Mouse (Mus musculus) CD8-positive naive resting alpha-beta T cell, adult 2 months (primary cell): Measurements from ENCODE around the gene Slc25a28.

ENCODE experiments used
- DNase-seq, 2 experiments: peaks; one replicate each; pipeline ENCODE4 v3.0.0; 2022; ENCODE audit warnings: low read depth in 2 of 2, low spot score in 2 of 2

The Slc25a28 gene

DNA sequence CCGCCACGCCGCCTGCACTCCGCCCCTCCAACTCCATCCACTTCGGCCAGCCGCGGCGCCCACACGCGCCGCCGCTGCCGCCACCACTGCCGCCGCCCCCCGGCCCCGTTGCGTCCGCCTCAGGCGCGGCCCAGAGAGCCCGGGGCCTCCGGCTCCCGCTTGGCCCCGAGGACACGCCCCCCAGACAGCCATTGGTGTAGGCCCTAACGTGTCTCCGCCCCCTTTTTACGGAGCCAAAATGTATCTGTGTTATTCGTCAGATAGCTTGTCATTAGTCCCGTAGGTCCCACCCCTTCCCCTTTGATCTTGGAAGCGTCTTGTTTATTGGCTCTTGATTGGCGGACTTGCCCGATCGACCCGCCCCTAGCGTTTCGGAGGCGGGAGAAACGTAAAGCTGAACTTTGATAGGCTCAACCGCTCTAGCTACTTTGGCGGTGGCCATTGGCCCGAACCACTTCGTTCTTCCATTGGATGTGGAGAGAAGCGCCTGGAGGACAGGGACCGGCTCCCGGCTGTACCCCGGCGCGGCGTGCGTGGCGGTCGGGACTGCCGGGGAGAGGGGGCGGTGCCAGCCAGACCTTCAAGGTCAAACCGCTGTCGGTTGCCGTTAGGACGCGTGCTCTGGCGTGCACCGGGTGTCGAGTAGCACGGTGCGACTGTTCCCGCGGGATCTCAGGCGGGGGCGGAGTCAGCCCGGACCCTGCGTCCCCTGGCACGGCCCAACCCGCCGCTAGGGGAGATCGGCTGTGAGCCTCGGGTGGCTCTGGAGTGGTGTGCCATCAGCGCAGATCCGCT lies at the start of gene Slc25a28:
Gene Slc25a28, minus strand, starts transcription at position 152 of the 795 bp plus-strand sequence.
- peak; percentile 95 to 98 for DNase-seq

DNA sequence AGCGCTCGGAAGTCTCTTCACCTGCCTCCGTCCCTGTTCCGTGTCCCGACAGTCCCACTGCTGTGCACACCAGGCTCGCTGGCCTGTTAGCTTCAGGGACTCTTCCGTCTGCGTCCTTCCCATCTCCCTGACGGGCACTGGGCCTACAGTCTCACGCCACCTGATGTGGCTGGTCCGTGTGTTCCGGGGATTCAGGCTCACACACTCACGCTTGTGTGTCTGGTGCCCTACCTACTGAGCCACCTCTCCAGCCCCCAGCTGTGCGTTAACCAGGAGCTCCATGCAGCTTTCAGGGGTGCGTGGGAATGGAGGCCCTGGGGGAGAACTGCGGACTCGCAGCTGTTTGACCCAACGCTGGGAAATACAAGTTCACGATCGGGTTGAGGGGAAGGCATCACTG lies 49.5 kb upstream of the Slc25a28 start:
- no peak for DNase-seq

DNA sequence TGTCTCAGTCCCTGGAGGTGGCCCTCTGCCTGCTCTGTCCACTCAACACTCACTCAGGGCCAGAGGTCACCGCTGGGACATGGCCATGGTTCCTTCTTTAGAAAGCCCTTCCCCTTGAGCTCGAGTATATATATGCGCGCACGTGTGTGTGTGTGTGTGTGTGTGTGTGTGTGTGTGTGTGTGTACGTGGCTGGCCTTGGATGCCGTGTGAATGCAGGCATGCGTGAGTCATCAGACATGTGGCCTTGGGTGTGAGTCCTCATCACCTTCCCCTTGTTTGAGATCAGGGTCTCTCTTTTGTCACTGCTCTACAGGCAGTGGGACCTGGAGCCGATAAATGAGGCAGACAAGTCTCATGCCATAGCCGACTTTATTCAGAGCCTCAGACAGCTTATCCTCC lies 48.8 kb upstream of the Slc25a28 start:
- no peak for DNase-seq

DNA sequence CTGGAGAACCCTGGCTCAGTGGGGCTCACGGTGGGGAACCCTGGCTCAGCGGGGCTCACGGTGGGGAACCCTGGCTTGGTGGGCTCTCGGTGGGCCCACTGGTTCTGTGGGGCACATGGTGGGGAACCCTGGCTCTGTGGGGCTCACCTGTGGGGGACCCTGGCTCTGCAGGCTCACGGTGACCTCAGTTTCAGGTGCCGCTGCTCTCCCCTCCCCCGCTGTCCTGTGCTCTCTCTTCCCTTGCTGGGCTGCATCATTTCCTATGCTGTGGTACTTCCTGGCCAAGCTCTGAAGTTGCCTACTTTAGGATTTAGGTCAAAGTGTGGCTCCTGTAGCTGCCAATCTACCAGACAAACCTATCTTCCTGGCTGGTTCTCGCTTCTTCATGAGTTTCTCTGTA lies 48.2 kb upstream of the Slc25a28 start:
- DNase-seq: no peak

DNA sequence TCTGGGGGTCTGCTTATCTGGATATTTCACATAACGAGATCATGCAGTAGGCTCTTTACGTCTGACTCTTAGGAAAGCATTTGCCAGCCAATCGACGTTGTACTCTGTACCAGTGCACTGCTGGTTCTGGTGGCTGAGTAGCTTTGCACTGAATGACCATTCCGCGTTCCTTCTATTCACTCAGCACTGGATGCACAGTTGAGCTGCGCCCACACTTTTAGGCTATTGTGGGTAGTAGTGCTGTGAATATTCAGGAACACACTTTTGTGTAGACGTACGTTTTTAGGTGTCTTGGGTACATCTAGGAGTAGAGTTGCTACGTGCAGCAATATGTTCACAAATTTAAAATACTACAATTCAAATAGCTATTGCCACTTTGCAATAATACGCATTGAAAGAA lies 45.4 kb upstream of the Slc25a28 start:
- no peak for DNase-seq

DNA sequence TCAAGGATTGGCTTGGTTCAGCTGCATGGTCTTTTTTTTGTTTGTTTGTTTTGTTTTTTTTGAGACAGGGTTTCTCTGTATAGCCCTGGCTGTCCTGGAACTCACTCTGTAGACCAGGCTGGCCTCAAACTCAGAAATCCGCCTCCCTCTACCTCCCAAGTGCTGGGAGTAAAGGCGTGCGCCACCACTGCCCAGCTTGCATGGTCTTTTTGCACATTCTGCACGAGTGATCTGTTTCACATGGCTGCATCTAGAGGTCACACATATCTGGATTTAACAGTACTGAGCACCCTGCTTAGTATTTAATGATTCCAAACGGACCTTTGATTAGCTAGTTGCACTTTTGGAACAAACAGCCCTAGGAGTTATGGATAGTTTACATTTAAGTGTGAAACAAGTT lies 37.3 kb upstream of the Slc25a28 start:
- DNase-seq: no peak

DNA sequence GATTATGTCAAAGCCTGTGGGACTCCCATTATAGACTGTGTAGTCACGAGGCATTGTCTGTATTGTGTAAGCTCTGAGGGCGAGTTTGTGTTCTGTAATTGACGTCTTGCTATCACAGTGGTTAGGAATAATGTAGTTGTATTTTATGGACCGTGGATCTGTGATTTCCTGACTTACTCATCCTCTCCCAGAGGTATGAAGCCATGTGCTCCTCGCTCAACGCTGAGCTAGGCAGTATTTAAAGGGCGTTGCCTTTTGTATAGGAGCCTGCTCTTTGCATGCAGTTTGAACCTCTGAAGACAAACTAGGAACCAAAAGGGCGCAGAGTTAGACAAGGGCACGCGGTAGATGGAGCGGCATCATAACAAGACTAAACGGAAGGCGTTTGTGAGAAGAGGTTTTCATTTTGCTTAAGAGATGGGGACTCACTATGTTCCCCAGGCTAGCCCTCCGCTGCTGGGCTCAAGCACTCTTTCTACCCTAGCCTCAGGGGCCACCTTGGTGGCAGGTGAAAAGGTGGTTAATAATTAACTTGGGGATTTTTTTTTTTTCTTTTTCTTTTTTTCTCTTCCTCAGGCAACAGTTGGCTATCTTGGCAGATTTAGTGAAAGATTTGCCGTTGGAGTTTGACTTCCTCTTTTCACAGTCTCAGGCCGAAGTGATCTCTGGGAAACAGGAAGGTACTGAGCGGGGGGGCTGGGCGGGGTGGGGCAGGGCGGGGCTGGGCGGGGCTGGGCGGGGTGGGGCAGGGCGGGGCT lies 36.7 kb upstream of the Slc25a28 start:
- DNase-seq: peak in 1 of 2 experiments; percentile 6

DNA sequence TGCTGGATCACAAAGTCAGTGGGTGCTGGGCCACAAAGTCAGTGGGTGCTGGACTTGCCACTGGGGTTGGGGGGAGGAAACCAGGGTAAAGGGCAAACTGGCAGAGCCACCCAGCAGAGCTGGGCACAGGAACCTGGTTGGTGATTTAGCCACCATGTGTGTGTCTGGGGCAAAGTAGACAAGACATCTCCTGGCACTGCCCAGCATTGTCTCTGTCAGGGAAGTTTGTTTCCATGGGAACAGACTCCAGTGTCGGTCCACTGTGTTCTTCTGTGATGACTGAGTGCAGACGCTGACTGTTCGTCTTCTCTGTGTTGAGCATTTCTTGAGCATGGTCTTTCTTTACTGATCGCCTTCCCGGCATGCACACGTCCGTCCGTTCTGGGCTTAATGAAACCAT lies 34.6 kb upstream of the Slc25a28 start:
- DNase-seq: no peak

DNA sequence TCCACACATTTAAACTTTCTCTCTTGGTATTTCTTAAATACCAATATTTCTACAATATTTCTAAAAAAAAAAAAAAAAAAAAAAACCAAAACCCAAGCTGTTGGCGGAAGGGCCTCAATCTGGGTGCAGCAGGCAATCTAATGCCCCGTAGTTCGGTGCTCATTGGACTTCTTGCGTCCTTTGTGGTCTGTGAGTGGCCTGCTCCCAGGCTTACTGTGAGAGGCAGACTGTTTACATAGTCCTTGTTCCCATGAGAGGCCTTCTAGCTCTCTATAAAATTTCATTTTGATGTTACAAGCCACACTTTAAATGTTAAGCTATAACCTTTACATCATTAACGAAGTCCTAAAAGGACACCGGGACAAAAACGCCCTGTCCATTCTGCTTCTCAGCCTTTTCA lies 33.5 kb upstream of the Slc25a28 start:
- no peak for DNase-seq

DNA sequence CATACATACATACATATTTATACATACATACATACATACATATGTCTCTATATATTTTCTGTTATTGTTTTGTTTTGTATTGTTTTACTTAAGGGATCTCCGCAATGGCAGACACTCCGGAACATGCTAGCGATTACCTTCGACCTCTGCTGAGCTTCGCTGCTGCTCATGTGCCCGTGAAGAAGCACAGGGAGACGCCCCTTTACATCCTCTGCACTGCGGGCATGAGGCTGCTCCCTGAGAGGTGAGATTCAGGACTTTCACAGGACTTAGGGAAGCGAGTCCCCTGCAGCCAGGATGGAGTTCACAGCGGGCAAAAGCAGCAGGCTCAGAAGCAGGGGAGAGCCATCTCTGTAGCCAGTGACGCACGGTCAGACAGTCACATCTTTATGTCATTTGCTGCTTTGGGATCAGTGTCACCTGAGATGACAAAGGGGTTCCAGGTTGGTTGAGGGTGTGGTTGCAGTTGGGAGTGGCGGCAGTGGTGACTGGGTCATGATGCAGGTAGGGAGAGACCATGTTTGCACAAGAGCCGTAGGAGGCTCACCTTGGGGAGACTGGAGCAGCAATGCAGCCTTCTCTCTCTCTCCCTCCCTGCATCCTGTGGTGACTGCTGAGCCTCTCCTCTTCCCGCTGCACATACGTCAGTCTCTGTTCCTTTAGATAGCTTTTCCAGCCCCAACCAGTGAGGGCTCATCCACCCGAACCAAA lies 30.3 kb upstream of the Slc25a28 start:
- no peak for DNase-seq

DNA sequence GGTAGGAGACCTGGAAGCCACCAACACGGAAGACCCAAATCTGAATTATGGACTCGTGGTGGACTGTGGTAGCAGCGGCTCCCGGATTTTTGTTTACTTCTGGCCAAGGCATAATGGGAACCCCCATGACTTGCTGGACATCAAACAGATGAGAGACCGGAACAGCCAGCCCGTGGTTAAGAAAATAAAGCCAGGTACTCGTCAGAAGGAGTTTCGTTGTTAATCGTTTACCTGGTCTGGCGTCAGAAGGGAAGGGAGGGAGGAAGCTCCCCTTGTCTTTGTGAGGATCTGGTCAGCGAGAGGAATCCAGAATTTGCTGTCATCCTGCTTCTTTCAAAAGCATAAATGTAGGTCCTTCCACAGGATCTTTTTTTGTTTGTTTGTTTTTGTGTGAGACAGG lies 29.5 kb upstream of the Slc25a28 start:
- no peak for DNase-seq

DNA sequence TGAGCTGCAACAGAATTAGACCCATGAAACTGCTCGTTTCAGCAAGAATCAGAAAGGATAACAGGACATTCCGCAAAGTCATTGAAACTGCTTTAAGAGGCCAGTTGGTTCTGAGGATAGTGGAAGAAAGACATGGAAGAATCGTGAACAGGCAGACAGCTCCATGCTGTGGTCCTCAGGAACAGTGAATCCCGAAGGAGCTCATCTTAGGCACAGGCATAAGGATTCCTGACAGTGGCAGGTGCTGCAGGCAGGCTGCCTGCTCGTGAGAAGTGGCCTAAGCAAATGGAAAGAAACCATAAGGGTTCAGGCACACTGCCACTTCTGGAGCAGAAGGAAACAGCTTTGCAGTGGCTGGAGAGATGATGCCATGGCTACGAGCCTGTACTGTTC lies 25.1 kb upstream of the Slc25a28 start:
- DNase-seq: no peak

DNA sequence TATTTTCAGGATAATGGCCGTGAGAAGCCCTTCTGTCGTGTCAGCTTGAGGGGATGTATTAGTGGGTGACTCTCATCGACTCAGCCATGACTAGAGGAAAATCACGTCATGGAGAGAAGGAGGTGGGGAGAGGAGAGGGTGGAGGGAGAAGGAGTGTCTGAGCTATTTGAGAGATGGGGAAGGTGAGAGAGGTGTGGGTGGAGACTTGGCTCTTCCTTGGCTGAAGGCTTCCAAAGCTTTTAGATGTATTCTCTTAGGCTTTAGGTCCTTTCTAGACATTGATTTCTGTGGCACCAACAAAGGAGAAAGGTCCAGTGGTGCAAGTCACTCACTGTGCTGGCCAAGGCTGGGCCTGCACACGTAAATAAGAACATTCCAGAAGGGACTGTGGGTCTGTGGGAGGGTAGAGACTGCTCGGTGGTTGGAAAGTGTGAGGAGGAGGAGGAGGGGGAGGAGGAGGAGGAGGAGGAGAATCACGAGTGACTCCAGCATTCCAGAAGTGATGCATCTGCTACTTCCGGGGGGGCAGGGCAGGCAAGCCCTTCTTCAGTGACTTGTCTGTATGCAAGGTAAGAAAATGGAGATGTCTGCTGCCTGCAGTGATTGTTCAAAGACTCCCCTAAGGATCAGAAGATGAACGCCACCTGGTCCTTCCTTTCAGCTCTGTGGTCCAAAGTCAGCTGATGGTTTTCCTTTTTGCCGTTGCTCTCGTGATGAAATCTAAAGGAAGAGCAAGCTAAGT lies 24.5 kb upstream of the Slc25a28 start:
- no peak for DNase-seq

DNA sequence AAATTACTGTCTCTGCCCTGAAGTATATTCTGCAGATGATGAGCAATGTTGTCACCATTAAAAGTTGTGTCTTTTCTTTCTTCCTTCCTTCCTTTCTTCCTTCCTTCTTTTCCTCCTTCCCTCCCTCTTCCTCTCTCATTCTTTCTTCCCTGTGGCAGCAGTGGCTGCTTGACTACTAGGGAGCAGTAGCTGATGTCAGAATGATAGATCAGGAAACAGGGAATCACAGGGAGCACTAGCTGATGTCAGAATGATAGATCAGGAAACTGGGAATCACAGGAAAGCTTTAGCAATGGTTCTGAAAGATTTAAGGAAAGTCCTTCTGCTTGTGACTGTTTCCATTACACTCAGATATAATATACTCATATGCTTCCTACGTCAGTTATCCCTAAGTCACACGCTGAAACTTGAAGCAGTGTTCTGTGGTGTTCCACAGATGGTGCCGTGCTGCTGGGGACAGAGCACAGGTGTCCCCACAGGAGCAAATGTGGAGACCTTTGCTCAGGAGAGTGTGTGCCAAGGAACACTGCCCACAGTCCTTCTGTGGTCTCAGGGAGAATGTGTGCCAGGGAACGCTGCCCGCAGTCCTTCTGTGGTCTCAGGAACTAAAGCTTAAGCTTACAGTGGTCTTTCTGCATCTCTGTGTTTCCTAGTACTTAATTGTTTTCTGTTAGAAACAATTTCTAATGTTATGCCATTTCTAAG lies 23.1 kb upstream of the Slc25a28 start:
- no peak for DNase-seq

DNA sequence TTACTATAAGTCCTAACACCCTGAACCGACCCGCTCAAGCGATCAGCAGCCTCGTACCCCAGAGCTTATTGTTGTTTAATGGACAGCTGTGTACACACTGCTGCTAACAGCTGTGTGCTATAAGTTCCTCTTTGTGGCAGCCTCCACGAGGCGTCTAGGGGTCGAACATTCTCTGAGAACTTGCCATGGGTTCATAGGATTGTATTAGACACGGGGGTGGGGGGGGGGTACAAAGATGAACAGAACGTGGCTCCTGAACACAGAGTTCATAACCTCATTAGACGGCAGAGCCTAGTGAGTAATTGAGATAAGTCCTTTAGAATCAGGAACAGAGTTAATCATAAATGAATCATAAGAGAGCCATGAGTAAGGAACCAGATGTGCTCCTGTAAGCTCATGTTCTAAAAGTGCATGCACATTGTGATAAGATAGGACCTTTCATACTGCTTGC lies 20.9 kb upstream of the Slc25a28 start:
- no peak for DNase-seq

DNA sequence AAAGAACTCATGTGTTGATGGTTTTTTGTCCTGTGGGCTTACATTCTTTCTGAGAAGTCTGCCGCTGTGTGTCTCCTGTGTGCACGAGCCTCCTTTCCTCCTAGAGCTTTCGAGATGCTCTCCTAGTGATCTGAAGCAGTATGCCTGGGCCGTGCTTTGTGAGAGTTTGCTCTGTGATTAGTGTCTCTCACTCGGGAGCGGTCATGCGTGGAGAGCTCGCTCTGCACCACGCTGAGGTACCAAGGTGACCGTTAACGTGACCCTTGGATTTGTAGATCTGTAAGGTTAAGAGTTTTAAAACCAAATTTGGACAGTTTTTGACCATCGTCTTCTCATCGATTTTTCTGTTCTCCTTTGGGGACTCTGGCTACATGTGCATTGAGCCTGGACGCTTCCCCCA lies 18.1 kb upstream of the Slc25a28 start:
- no peak for DNase-seq

DNA sequence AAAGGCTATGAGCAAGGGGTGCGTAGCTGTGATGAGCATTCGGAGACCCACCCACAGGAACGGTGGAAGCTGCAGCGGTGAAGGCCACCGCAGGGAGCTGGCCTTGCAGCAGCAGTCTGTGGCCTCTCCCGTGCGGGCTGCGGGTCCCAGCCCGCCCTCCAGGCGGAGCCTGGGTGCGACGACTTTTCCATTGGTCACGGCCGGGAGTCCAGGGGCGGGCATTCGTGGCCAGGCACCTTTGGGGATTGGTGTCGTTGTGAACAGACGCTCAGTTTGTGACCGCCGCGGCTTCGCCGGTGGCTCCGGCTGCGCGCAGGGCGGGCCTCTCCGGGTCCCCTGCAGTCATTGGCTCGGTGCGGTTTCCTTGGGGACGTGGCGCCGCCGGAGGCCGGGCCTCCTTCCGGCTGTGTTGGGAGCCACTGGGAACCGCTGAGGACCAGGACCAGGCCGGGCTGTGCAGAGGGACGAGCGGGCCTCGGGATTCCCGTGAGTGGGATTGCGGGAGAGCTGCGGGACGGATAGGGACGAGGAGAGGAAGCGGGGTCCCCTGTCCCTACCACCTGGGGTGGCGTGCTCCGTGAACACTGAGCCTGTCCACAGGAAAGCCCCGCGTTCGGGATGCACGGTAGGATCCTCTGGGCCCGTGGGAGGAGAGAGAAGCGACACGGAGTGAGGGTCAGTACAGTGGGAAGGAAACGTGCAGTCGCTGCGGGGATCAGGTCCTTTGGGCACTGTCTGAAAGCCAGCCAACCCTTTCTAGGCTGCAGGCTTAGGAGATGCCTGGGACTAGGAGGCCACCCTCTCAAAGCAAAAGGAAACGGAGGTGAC lies 15.0 kb upstream of the Slc25a28 start, which contains the start of gene Entpd7:
Gene Entpd7, plus strand, starts transcription at position 254 of the 828 bp plus-strand sequence.
- peak; percentile 87 to 88 for DNase-seq

DNA sequence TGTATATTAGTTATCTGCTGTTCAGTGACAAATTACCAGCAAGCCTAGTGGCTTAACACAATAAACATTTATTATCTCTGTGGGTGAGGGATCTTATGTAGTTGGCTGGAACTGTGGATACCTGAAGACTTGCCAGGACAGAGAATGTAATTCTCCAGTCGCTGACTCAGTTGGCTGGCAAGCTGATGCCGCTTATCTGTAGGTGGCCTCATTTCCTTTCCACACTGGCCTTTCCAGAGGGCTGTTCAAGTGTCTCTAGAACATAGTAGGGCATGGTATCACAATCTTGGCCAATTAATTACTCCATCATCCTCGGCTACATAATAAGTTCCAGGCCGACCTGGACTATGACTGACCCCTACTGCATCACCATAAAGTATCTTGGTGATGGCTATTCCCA lies 6.9 kb upstream of the Slc25a28 start:
- DNase-seq: no peak

DNA sequence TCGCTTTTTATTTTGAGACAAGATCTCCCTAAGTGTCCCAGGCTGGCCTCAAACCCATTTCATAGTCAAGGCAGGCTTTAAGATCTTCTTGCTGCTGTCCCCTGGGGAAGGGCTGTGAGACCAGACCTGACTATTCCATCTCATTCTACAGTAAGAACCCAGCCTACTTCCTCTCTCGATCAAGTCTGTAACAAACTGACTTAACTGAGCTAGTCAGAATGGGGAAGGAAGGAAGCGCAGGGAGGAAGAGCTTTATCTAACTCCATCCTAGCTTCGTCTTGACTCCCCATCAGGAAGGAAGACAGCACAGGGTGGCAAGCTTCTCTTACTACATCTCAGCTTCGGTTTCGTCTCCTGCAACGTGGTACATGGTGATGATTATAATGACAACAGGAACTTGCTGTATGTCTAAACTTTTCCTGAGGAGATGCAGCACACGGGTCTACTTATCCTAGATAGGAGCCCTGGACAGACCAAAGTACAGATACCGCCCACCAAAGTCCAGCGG lies 4.8 kb upstream of the Slc25a28 start:
- DNase-seq: no peak
